Mouse (Mus musculus) E14TG2a.4 (cell line): Measurements from ENCODE around the gene Lpin1.
A peak's percentile ranks its signal among the peaks of the same experiment; 100 is the strongest.

Source experiments
- H3K27me3 ChIP-seq: 2 replicates; pipeline ENCODE4 v1.6.1; 2014; ENCODE audit warnings: low read length, control low read depth; ENCODE audit not compliant: insufficient read depth
- H3K36me3 ChIP-seq: 2 replicates; pipeline ENCODE4 v1.6.1; 2014; ENCODE audit warnings: low read length, control low read depth; ENCODE audit not compliant: insufficient read depth
- H3K4me1 ChIP-seq: replicated peaks from 2 replicates; pipeline ENCODE4 v1.6.1; 2014; ENCODE audit warnings: low read depth, low read length, control low read depth
- H3K4me3 ChIP-seq: replicated peaks from 2 replicates; pipeline ENCODE4 v1.5.1; 2014; ENCODE audit warnings: mild to moderate bottlenecking, low read length
- H3K9me3 ChIP-seq: 2 replicates; pipeline ENCODE4 v1.6.1; 2014; ENCODE audit warnings: low read length, control low read depth
- CTCF ChIP-seq: conservative IDR thresholded peaks from 2 replicates; pipeline ENCODE4 v1.5.1; 2014; ENCODE audit warnings: low read length
- NANOG ChIP-seq: IDR thresholded peaks from 2 replicates; pipeline ENCODE4 v1.6.1; 2014; ENCODE audit warnings: borderline replicate concordance, low read length, mixed read lengths
- POU5F1 ChIP-seq: IDR thresholded peaks from 2 replicates; pipeline ENCODE4 v1.6.1; 2014; ENCODE audit warnings: low read length, borderline replicate concordance

The Lpin1 gene

GRCm38 (mm10) chr12:16610936-16611335, at the start of gene Lpin1:
Lpin1 (minus strand) TSS chr12:16610966.
- H3K9me3 ChIP-seq, result no peaks in the 10 kb centered on the region
- no peaks in the 10 kb centered on the region for H3K27me3 ChIP-seq
- TF ChIP-seq CTCF, result no peak
- TF ChIP-seq POU5F1, result no peak
- no peak for TF ChIP-seq NANOG
- no peak within 1 kb of the TSS for H3K4me3 ChIP-seq
- no peaks in the 10 kb centered on the region for H3K4me1 ChIP-seq
- no peaks in the 10 kb centered on the region for H3K36me3 ChIP-seq

DNA sequence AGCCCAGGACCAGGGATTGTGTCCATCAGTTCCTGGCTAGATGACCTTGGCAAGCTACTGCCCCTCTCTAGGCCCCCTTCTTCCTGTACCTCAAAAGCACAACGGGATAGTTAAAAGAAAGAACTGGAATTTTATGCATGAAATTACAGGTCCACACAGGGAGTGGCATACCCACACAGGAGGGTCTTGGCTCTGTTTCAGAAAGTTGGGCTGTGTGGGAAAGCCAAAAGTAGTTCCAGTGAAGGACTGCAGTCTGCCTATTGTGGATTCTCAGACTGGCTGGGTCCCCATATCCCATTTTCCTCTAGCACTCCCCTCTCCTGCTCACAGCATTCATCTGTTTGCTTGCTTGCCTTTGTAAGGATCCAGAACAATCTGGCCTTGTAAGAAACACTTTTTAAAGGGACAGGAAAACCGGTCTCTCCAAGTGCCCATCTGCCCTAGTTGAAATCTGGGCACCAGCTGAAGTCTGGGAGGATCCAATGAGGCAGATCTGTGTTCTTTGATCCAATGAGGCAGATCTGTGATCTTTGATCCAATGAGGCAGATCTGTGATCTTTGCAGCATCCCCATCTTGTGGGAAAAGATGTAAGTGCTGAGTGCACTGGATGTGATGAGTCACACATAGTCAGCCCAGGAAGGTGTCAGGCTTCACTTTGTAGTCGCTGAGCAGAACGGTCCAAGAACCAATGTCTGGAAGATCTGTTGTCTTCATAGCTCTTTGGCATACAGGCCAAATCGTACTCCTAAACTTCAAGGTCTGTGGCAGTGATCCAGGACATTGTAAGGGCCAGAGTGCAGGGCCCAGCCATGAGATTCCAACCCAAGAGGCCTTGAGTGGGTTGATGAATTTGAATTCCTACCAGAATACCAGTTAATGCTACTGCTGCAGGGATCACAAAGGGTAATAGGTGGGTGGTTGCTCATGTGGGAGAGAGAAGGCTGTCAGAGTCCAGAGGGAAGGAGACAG, 46.4 kb upstream of the Lpin1 start:
- no peaks in the 10 kb centered on the region for H3K9me3 ChIP-seq
- H3K27me3 ChIP-seq, result peaks cover 61% of the 10 kb centered on the region
- no peak for TF ChIP-seq NANOG
- no peak for TF ChIP-seq CTCF
- no peak for TF ChIP-seq POU5F1
- peaks cover 4% of the 10 kb centered on the region; the same call in 1 of the 2 replicates for H3K4me1 ChIP-seq
- no peaks in the 10 kb centered on the region for H3K36me3 ChIP-seq
- H3K4me3 ChIP-seq, result no peak overlapping the region

DNA sequence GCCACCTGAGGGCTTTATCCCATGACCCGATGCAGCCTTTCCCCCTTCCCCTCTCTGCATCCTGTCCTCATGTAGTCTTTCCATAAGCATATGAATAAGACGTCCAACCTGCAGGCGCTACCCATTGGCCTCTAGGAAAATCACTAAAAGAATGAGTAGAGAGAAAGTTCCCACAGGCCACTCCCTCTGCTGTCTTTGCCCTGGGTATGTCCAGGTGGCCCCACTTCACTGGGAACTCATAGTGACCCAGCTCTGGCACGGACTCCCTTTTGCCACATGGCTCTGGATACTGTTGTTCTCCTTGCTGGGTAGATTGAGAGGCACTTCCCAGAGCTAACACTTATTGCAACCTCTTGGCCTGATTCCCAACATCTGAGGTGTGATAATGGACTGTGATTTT, 44.8 kb upstream of the Lpin1 start:
- no peak overlapping the region for H3K4me3 ChIP-seq
- H3K4me1 ChIP-seq, result no peaks in the 10 kb centered on the region; the same call in 1 of the 2 replicates
- TF ChIP-seq POU5F1, result no peak
- TF ChIP-seq NANOG, result no peak
- no peak for TF ChIP-seq CTCF
- H3K36me3 ChIP-seq, result no peaks in the 10 kb centered on the region
- no peaks in the 10 kb centered on the region for H3K9me3 ChIP-seq
- peaks cover 77% of the 10 kb centered on the region for H3K27me3 ChIP-seq

DNA sequence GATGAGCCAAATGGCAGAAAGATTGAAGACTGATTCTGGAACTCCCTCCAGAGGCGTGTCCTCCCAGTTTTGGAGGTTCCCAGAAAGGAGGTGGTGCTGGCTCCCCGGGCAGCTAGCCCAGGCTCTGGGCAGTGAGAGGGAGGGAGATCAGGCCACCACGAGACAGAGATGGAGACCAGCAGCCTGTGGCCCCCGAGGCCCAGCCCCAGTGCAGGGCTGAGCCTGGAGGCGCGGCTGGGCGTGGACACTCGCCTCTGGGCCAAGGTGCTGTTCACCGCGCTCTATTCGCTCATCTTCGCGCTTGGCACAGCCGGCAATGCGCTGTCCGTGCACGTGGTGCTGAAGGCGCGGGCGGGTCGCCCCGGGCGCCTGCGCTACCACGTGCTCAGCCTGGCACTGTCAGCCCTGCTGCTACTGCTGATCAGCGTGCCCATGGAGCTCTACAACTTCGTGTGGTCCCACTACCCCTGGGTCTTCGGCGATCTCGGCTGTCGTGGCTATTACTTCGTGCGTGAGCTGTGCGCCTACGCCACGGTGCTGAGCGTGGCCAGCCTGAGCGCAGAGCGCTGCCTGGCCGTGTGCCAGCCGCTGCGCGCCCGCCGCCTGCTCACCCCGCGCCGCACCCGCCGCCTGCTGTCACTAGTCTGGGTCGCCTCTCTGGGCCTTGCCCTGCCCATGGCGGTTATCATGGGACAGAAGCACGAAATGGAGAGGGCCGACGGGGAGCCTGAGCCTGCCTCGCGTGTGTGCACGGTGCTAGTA, 42.7 kb upstream of the Lpin1 start, which contains the start of gene Ntsr2:
TSS of gene Ntsr2 (plus strand) at position 51 of the 762 bp plus-strand sequence.
- Histone ChIP-seq H3K36me3 (no peaks in the 10 kb centered on the region), H3K9me3 (no peaks in the 10 kb centered on the region), H3K27me3 (peaks cover 82% of the 10 kb centered on the region), H3K4me3 (peak within 1 kb of the TSS; percentile 74), H3K4me1 (no peaks in the 10 kb centered on the region; the same call in 1 of the 2 replicates)
- no peak for TF ChIP-seq CTCF
- no peak for TF ChIP-seq NANOG
- TF ChIP-seq POU5F1, result no peak

DNA sequence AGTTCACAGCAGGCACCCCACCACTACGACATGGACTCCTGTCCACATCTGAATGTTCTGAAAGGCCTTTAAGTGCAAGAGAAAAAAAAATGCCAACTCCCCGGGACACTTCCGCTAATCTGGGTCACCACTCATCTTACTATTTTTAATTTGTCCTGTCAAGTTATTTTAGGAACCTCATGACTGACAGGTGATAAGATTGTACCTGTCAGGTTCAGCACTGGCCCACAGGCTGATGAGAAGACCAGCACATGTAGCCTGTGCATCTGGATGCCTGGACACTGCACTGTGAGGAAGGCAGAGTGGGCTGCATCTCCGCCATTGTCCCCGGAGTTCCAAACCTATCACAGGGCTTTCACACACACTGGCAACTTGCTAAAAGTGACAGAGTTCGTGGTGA, 39.1 kb upstream of the Lpin1 start:
- Histone ChIP-seq H3K27me3 (peaks cover 55% of the 10 kb centered on the region), H3K9me3 (no peaks in the 10 kb centered on the region)

GRCm38 (mm10) chr12:16648273-16648672, 37.5 kb upstream of the Lpin1 start:
- Histone ChIP-seq H3K27me3 (peaks cover 43% of the 10 kb centered on the region), H3K4me1 (no peaks in the 10 kb centered on the region; the same call in 1 of the 2 replicates), H3K9me3 (no peaks in the 10 kb centered on the region), H3K4me3 (no peak overlapping the region), H3K36me3 (no peaks in the 10 kb centered on the region)
- no peak for TF ChIP-seq NANOG
- TF ChIP-seq CTCF, result no peak
- TF ChIP-seq POU5F1, result no peak

More for the DNA sequence above, 39.1 kb upstream of the Lpin1 start:
- Histone ChIP-seq H3K4me1 (no peaks in the 10 kb centered on the region; the same call in 1 of the 2 replicates), H3K4me3 (no peak overlapping the region), H3K36me3 (no peaks in the 10 kb centered on the region)
- TF ChIP-seq NANOG (no peak), CTCF (no peak), POU5F1 (no peak)

GRCm38 (mm10) chr12:16646780-16647409, 36.1 kb upstream of the Lpin1 start:
- Histone ChIP-seq H3K27me3 (peaks cover 32% of the 10 kb centered on the region), H3K4me3 (no peak overlapping the region), H3K4me1 (no peaks in the 10 kb centered on the region), H3K9me3 (no peaks in the 10 kb centered on the region), H3K36me3 (no peaks in the 10 kb centered on the region)
- no peak for TF ChIP-seq POU5F1
- no peak for TF ChIP-seq NANOG
- TF ChIP-seq CTCF, result no peak

- Histone ChIP-seq H3K27me3 (peaks cover 11% of the 10 kb centered on the region), H3K4me3 (no peak overlapping the region), H3K4me1 (no peaks in the 10 kb centered on the region), H3K9me3 (no peaks in the 10 kb centered on the region), H3K36me3 (no peaks in the 10 kb centered on the region)
- no peak for TF ChIP-seq NANOG
- no peak for TF ChIP-seq CTCF
- no peak for TF ChIP-seq POU5F1
These were observed 33.9 kb upstream of the Lpin1 start for GRCm38 (mm10) chr12:16644698-16645097.
